Mouse (Mus musculus): ENCODE measurements around the gene Akap3. TPM values are rescaled to one million over a fixed set of nuclear protein-coding genes. Genes with fewer than 3 reads are reported as not detected.

Gene Akap3
- 0.12 TPM in 1 of 2 replicates, not detected in the other for polyA plus RNA-seq (2014; fragmentation: Nextera tagmentation; extraction: Ambion mirVana)

- Histone ChIP-seq H3K4me1 (replicated peaks; ENCODE audit: control insufficient read depth, insufficient read depth, low read length) (no peaks in the 10 kb centered on the region), H3K9ac (ENCODE audit: low read length) (no peak within 1 kb of the TSS), H3K4me2 (ENCODE audit: low read depth, low read length, severe bottlenecking) (no peak within 1 kb of the TSS), H3K27me3 (ENCODE audit: control insufficient read depth, insufficient read depth, low read length) (no peaks in the 10 kb centered on the region), H3K36me3 (ENCODE audit: control insufficient read depth, insufficient read depth, low read length) (no peaks in the 10 kb centered on the region), H3K27ac (ENCODE audit: low read depth, low read length) (no peak within 1 kb of the TSS), H3K9me3 (ENCODE audit: control insufficient read depth, low read length) (no peaks in the 10 kb centered on the region), H3K4me3 (ENCODE audit: low read depth, low read length) (no peak within 1 kb of the TSS)
- no peak for DNase-seq (ENCODE audit: low spot score)
- ATAC-seq (replicated peaks; ENCODE audit: low FRiP score): no peak
These were observed at the start of gene Akap3 for GRCm38 (mm10) chr6:126852881-126853280. TSS of gene Akap3 (plus strand) at chr6:126853098.

DNA sequence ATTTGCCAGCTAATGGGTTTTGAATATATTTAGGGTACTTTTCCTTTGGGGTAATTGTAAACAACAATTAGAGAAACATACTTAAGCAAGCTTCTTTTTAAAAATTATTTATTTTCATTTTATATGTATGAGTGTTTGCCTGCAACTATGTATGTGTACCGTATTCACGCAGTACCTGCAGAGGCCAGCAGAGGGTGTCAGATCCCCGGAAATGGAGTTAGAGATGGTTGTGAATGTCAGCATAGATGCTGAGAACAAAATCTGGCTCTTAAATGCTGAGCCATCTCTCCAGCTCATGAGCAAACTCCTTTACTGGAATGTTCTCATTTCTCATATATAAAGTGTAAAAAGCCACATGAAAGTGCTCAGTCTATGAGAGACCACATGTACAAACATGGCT is 46.1 kb upstream of the Akap3 start:
- Histone ChIP-seq H3K4me3 (ENCODE audit: low read depth, low read length) (no peak overlapping the region), H3K4me2 (ENCODE audit: low read depth, low read length, severe bottlenecking) (no peak overlapping the region), H3K9me3 (ENCODE audit: control insufficient read depth, low read length) (no peaks in the 10 kb centered on the region), H3K4me1 (replicated peaks; ENCODE audit: control insufficient read depth, insufficient read depth, low read length) (no peaks in the 10 kb centered on the region), H3K36me3 (ENCODE audit: control insufficient read depth, insufficient read depth, low read length) (no peaks in the 10 kb centered on the region), H3K27ac (ENCODE audit: low read depth, low read length) (no peak overlapping the region), H3K27me3 (ENCODE audit: control insufficient read depth, insufficient read depth, low read length) (no peaks in the 10 kb centered on the region), H3K9ac (ENCODE audit: low read length) (no peak overlapping the region)
- DNase-seq (ENCODE audit: low spot score): no peak
- no peak for ATAC-seq (replicated peaks; ENCODE audit: low FRiP score)
- 87% methylated on average over 3 of the region's 3 CpGs for WGBS

DNA sequence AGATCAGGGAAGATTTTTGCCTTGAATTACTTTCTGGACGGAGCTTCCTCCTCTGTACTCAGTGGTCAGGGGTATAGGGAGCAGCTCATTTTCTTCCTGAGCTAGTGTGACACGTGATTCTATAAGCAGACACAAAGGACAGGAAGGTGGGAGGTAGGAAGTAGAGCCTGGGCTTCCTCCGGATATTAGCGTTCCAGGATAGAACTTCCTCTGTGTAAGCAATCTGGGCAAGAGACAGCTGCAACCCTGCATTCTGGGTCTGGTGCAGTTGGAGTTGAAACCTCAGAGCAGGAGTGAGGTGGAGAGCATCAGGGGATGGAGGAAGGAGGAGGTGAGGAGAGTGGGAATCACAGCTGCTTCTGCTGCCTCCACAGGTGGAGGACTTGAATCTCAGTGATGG is 44.8 kb upstream of the Akap3 start:
- Histone ChIP-seq H3K36me3 (ENCODE audit: control insufficient read depth, insufficient read depth, low read length) (no peaks in the 10 kb centered on the region), H3K27me3 (ENCODE audit: control insufficient read depth, insufficient read depth, low read length) (no peaks in the 10 kb centered on the region), H3K27ac (ENCODE audit: low read depth, low read length) (no peak overlapping the region), H3K4me2 (ENCODE audit: low read depth, low read length, severe bottlenecking) (no peak overlapping the region), H3K9ac (ENCODE audit: low read length) (no peak overlapping the region), H3K9me3 (ENCODE audit: control insufficient read depth, low read length) (no peaks in the 10 kb centered on the region), H3K4me3 (ENCODE audit: low read depth, low read length) (no peak overlapping the region), H3K4me1 (replicated peaks; ENCODE audit: control insufficient read depth, insufficient read depth, low read length) (no peaks in the 10 kb centered on the region)
- ATAC-seq (replicated peaks; ENCODE audit: low FRiP score) (no peak), DNase-seq (ENCODE audit: low spot score) (no peak)
- WGBS: 79% methylated on average over 4 of the region's 4 CpGs

- H3K4me1 ChIP-seq (replicated peaks; ENCODE audit: control insufficient read depth, insufficient read depth, low read length): no peaks in the 10 kb centered on the region
- H3K9me3 ChIP-seq (ENCODE audit: control insufficient read depth, low read length): no peaks in the 10 kb centered on the region
- no peak overlapping the region for H3K27ac ChIP-seq (ENCODE audit: low read depth, low read length)
- no peak overlapping the region for H3K4me3 ChIP-seq (ENCODE audit: low read depth, low read length)
- H3K27me3 ChIP-seq (ENCODE audit: control insufficient read depth, insufficient read depth, low read length): no peaks in the 10 kb centered on the region
- 87% methylated on average over 8 of the region's 8 CpGs for WGBS
- no peak overlapping the region for H3K9ac ChIP-seq (ENCODE audit: low read length)
- DNase-seq (ENCODE audit: low spot score) (no peak), ATAC-seq (replicated peaks; ENCODE audit: low FRiP score) (no peak)
- H3K36me3 ChIP-seq (ENCODE audit: control insufficient read depth, insufficient read depth, low read length): no peaks in the 10 kb centered on the region
- no peak overlapping the region for H3K4me2 ChIP-seq (ENCODE audit: low read depth, low read length, severe bottlenecking)
These were observed 44.3 kb upstream of the Akap3 start for GRCm38 (mm10) chr6:126808561-126808960.

GRCm38 (mm10) chr6:126811481-126811880 is 41.4 kb upstream of the Akap3 start:
- Histone ChIP-seq H3K27me3 (ENCODE audit: control insufficient read depth, insufficient read depth, low read length) (no peaks in the 10 kb centered on the region), H3K4me3 (ENCODE audit: low read depth, low read length) (no peak overlapping the region), H3K4me2 (ENCODE audit: low read depth, low read length, severe bottlenecking) (no peak overlapping the region), H3K4me1 (replicated peaks; ENCODE audit: control insufficient read depth, insufficient read depth, low read length) (no peaks in the 10 kb centered on the region), H3K9me3 (ENCODE audit: control insufficient read depth, low read length) (no peaks in the 10 kb centered on the region), H3K9ac (ENCODE audit: low read length) (no peak overlapping the region), H3K27ac (ENCODE audit: low read depth, low read length) (no peak overlapping the region), H3K36me3 (ENCODE audit: control insufficient read depth, insufficient read depth, low read length) (no peaks in the 10 kb centered on the region)
- DNase-seq (ENCODE audit: low spot score): no peak
- ATAC-seq (replicated peaks; ENCODE audit: low FRiP score): no peak
- WGBS: 91% methylated on average over 4 of the region's 4 CpGs

DNA sequence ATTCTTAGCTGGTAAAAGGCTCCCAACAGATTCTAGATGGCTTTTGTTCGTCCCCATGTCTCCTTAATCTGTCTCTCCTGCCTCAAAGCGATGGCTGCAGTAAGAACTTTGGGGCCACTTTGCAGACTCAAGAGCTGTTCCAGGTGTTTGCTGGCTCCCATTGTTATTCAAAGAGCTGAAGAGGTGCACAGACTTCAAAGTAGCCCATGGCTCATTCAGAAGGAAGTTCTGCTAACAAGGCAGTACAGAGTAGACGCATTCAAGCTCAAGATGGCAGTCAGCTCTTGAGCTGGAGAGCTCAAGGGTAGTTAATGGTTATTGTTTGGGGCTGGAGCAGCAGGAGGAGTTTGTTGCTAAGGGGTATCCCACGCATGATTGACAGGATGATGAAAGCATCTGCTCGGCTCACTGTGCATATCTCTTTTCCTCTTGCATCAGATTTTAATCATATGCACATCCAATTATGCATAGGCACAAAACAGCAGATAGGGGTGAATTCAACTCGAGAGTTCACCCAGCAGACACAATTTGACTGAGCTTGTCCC is 37.6 kb upstream of the Akap3 start:
- ATAC-seq (replicated peaks; ENCODE audit: low FRiP score) (no peak), DNase-seq (ENCODE audit: low spot score) (no peak)
- Histone ChIP-seq H3K27me3 (ENCODE audit: control insufficient read depth, insufficient read depth, low read length) (no peaks in the 10 kb centered on the region), H3K9ac (ENCODE audit: low read length) (no peak overlapping the region), H3K9me3 (ENCODE audit: control insufficient read depth, low read length) (no peaks in the 10 kb centered on the region), H3K36me3 (ENCODE audit: control insufficient read depth, insufficient read depth, low read length) (no peaks in the 10 kb centered on the region; the same call in 1 of the 2 replicates), H3K4me2 (ENCODE audit: low read depth, low read length, severe bottlenecking) (no peak overlapping the region), H3K4me1 (replicated peaks; ENCODE audit: control insufficient read depth, insufficient read depth, low read length) (no peaks in the 10 kb centered on the region), H3K27ac (ENCODE audit: low read depth, low read length) (no peak overlapping the region), H3K4me3 (ENCODE audit: low read depth, low read length) (no peak overlapping the region)
- 68% methylated on average over 6 of the region's 6 CpGs for WGBS

GRCm38 (mm10) chr6:126816338-126816737 is 36.6 kb upstream of the Akap3 start:
- no peak for DNase-seq (ENCODE audit: low spot score)
- 94% methylated on average over 8 of the region's 8 CpGs for WGBS
- Histone ChIP-seq H3K4me1 (replicated peaks; ENCODE audit: control insufficient read depth, insufficient read depth, low read length) (no peaks in the 10 kb centered on the region), H3K36me3 (ENCODE audit: control insufficient read depth, insufficient read depth, low read length) (no peaks in the 10 kb centered on the region; the same call in 1 of the 2 replicates), H3K9ac (ENCODE audit: low read length) (no peak overlapping the region), H3K27ac (ENCODE audit: low read depth, low read length) (no peak overlapping the region), H3K4me2 (ENCODE audit: low read depth, low read length, severe bottlenecking) (no peak overlapping the region), H3K27me3 (ENCODE audit: control insufficient read depth, insufficient read depth, low read length) (no peaks in the 10 kb centered on the region), H3K4me3 (ENCODE audit: low read depth, low read length) (no peak overlapping the region), H3K9me3 (ENCODE audit: control insufficient read depth, low read length) (no peaks in the 10 kb centered on the region)
- ATAC-seq (replicated peaks; ENCODE audit: low FRiP score): no peak

GRCm38 (mm10) chr6:126823087-126823486 is 29.8 kb upstream of the Akap3 start:
- Histone ChIP-seq H3K4me2 (ENCODE audit: low read depth, low read length, severe bottlenecking) (no peak overlapping the region), H3K4me1 (replicated peaks; ENCODE audit: control insufficient read depth, insufficient read depth, low read length) (no peaks in the 10 kb centered on the region), H3K9ac (ENCODE audit: low read length) (no peak overlapping the region), H3K4me3 (ENCODE audit: low read depth, low read length) (no peak overlapping the region), H3K27me3 (ENCODE audit: control insufficient read depth, insufficient read depth, low read length) (no peaks in the 10 kb centered on the region), H3K27ac (ENCODE audit: low read depth, low read length) (no peak overlapping the region), H3K36me3 (ENCODE audit: control insufficient read depth, insufficient read depth, low read length) (no peaks in the 10 kb centered on the region; the same call in 1 of the 2 replicates), H3K9me3 (ENCODE audit: control insufficient read depth, low read length) (no peaks in the 10 kb centered on the region)
- 90% methylated on average over 3 of the region's 3 CpGs for WGBS
- DNase-seq (ENCODE audit: low spot score) (no peak), ATAC-seq (replicated peaks; ENCODE audit: low FRiP score) (no peak)

GRCm38 (mm10) chr6:126836628-126837027 is 16.3 kb upstream of the Akap3 start:
- H3K4me1 ChIP-seq (replicated peaks; ENCODE audit: control insufficient read depth, insufficient read depth, low read length): no peaks in the 10 kb centered on the region
- WGBS: 95% methylated on average over 8 of the region's 8 CpGs
- no peaks in the 10 kb centered on the region for H3K27me3 ChIP-seq (ENCODE audit: control insufficient read depth, insufficient read depth, low read length)
- H3K36me3 ChIP-seq (ENCODE audit: control insufficient read depth, insufficient read depth, low read length): no peaks in the 10 kb centered on the region; the same call in 1 of the 2 replicates
- ATAC-seq (replicated peaks; ENCODE audit: low FRiP score) (no peak), DNase-seq (ENCODE audit: low spot score) (no peak)
- H3K9me3 ChIP-seq (ENCODE audit: control insufficient read depth, low read length): no peaks in the 10 kb centered on the region
- H3K9ac ChIP-seq (ENCODE audit: low read length): no peak overlapping the region
- H3K4me3 ChIP-seq (ENCODE audit: low read depth, low read length): no peak overlapping the region
- no peak overlapping the region for H3K27ac ChIP-seq (ENCODE audit: low read depth, low read length)
- H3K4me2 ChIP-seq (ENCODE audit: low read depth, low read length, severe bottlenecking): no peak overlapping the region
